Mouse (Mus musculus) heart, postnatal 0 days (tissue): ENCODE results near the gene Olfr521. TPM values are rescaled to one million over a fixed set of nuclear protein-coding genes. Genes with fewer than 3 reads are reported as not detected.

Experiments used
- ATAC-seq: fragments of 200-750 bp; cut with Nextera tagmentation; 2 replicates; pipeline ENCODE4 v1.8.0; 2017; ENCODE audit warnings: low read depth, moderate number of reproducible peaks, moderate library complexity; ENCODE audit not compliant: insufficient read depth
- DNase-seq: peaks from one replicate; pipeline ENCODE4 v3.0.0-alpha.2; 2016; ENCODE audit warnings: low spot score
- H3K27ac ChIP-seq: fragments of 300-500 bp; sonication (generic); 2 replicates; pipeline ENCODE4 v1.5.1; 2014; ENCODE audit warnings: low read depth, mild to moderate bottlenecking
- H3K27me3 ChIP-seq: fragments of 300-500 bp; sonication (generic); 2 replicates; pipeline ENCODE4 v1.6.1; 2014; ENCODE audit warnings: low read length, mixed read lengths; ENCODE audit not compliant: control insufficient read depth, insufficient read depth
- H3K36me3 ChIP-seq: fragments of 300-500 bp; sonication (generic); replicated peaks from 2 replicates; pipeline ENCODE4 v1.6.1; 2014; ENCODE audit warnings: low read length, mixed read lengths; ENCODE audit not compliant: control insufficient read depth, insufficient read depth
- H3K4me1 ChIP-seq: fragments of 300-500 bp; sonication (generic); 2 replicates; pipeline ENCODE4 v1.6.1; 2014; ENCODE audit warnings: antibody characterized with exemption; ENCODE audit not compliant: control insufficient read depth, insufficient read depth
- H3K4me2 ChIP-seq: fragments of 300-500 bp; sonication (generic); 2 replicates; pipeline ENCODE4 v1.6.1; 2014; ENCODE audit warnings: low read depth, mild to moderate bottlenecking, low read length, moderate library complexity
- H3K4me3 ChIP-seq: fragments of 300-500 bp; sonication (generic); 2 replicates; pipeline ENCODE4 v1.5.1; 2014; ENCODE audit warnings: low read depth, low read length
- H3K9ac ChIP-seq: fragments of 300-500 bp; sonication (generic); replicated peaks from 2 replicates; pipeline ENCODE4 v1.6.1; 2014; ENCODE audit warnings: low read depth, low read length, mixed read lengths
- H3K9me3 ChIP-seq: fragments of 300-500 bp; sonication (generic); replicated peaks from 2 replicates; pipeline ENCODE4 v1.6.1; 2016; ENCODE audit warnings: low read length; ENCODE audit not compliant: control insufficient read depth
- CTCF ChIP-seq: IDR thresholded peaks from 2 replicates; pipeline ENCODE4 v1.5.1; 2016; ENCODE audit warnings: antibody characterized with exemption, control low read depth, low read depth
- EP300 ChIP-seq: IDR thresholded peaks from 2 replicates; pipeline ENCODE4 v1.6.1; 2016; ENCODE audit warnings: antibody characterized with exemption, low read depth
- WGBS: fragments of 180-500 bp; shearing (Covaris S2); extraction: QIAGEN DNeasy Blood & Tissue Kit; methylation state at CpG from one replicate; pipeline ENCODE4 v1.1.7; 2014; 5-methylcytosine and 5-hydroxymethylcytosine counted together
- polyA plus RNA-seq: library from polyadenylated mRNA; unstranded; fragments of >200 nt; fragmentation: Nextera tagmentation; extraction: Ambion mirVana; gene quantifications from 2 replicates; pipeline ENCODE4 v1.2.1, GENCODE M21; 2015
- total RNA-seq: library from RNA; depleted of rRNA; stranded (reverse); fragments of >200 nt; gene quantifications from 2 replicates; pipeline ENCODE4 v1.2.3, GENCODE M21; 2014; ENCODE audit warnings: low replicate concordance

The Olfr521 gene
- total and polyA plus RNA-seq, 2 experiments from 2014 or later, result not detected

GRCm38 (mm10) chr7:99781385-99781784 is 18.1 kb downstream of the Olfr521 start:
- 54% methylated on average over 5 of the region's 5 CpGs for WGBS
- no peak for TF ChIP-seq CTCF
- no peak for TF ChIP-seq EP300

GRCm38 (mm10) chr7:99781916-99782315 is 18.6 kb downstream of the Olfr521 start:
- ATAC-seq (no peak), DNase-seq (no peak)
- 66% methylated on average over 2 of the region's 2 CpGs for WGBS
- no peak overlapping the region for H3K4me3 ChIP-seq
- H3K4me1 ChIP-seq, result no peaks in the 10 kb centered on the region
- no peaks in the 10 kb centered on the region for H3K27me3 ChIP-seq
- H3K27ac ChIP-seq, result no peak overlapping the region
- no peak overlapping the region for H3K9ac ChIP-seq
- H3K9me3 ChIP-seq, result no peaks in the 10 kb centered on the region
- H3K4me2 ChIP-seq, result no peak overlapping the region
- no peaks in the 10 kb centered on the region for H3K36me3 ChIP-seq
- no peak for TF ChIP-seq EP300
- TF ChIP-seq CTCF, result no peak

More at GRCm38 (mm10) chr7:99781385-99781784, 18.1 kb downstream of the Olfr521 start:
- DNase-seq (no peak), ATAC-seq (no peak)
- Histone ChIP-seq H3K27ac (no peak overlapping the region), H3K4me2 (no peak overlapping the region), H3K27me3 (no peaks in the 10 kb centered on the region), H3K4me1 (no peaks in the 10 kb centered on the region), H3K36me3 (no peaks in the 10 kb centered on the region), H3K9me3 (no peaks in the 10 kb centered on the region), H3K4me3 (no peak overlapping the region), H3K9ac (no peak overlapping the region)

- ATAC-seq (no peak), DNase-seq (no peak)
- H3K4me1 ChIP-seq, result no peaks in the 10 kb centered on the region
- H3K9ac ChIP-seq, result no peak overlapping the region
- H3K4me2 ChIP-seq, result no peak overlapping the region
- no peak overlapping the region for H3K4me3 ChIP-seq
- no peak overlapping the region for H3K27ac ChIP-seq
- H3K36me3 ChIP-seq, result no peaks in the 10 kb centered on the region
- WGBS, result 84% methylated on average over 7 of the region's 7 CpGs
- no peaks in the 10 kb centered on the region for H3K27me3 ChIP-seq
- H3K9me3 ChIP-seq, result no peaks in the 10 kb centered on the region
- no peak for TF ChIP-seq CTCF
- no peak for TF ChIP-seq EP300
Measured at GRCm38 (mm10) chr7:99783421-99783820, 20.1 kb downstream of the Olfr521 start.

GRCm38 (mm10) chr7:99785553-99785952 is 22.2 kb downstream of the Olfr521 start:
- WGBS, result 72% methylated on average over 3 of the region's 3 CpGs
- Histone ChIP-seq H3K9ac (no peak overlapping the region), H3K4me3 (no peak overlapping the region), H3K4me1 (no peaks in the 10 kb centered on the region), H3K36me3 (no peaks in the 10 kb centered on the region), H3K9me3 (no peaks in the 10 kb centered on the region), H3K27me3 (no peaks in the 10 kb centered on the region), H3K4me2 (no peak overlapping the region), H3K27ac (no peak overlapping the region)
- ATAC-seq, result no peak
- TF ChIP-seq CTCF, result no peak
- TF ChIP-seq EP300, result no peak
- no peak for DNase-seq

GRCm38 (mm10) chr7:99786774-99787173 is 23.5 kb downstream of the Olfr521 start:
- Histone ChIP-seq H3K27ac (no peak overlapping the region), H3K4me3 (no peak overlapping the region), H3K4me1 (no peaks in the 10 kb centered on the region), H3K4me2 (no peak overlapping the region), H3K9ac (no peak overlapping the region), H3K27me3 (no peaks in the 10 kb centered on the region), H3K9me3 (no peaks in the 10 kb centered on the region), H3K36me3 (no peaks in the 10 kb centered on the region)
- 86% methylated on average over 3 of the region's 3 CpGs for WGBS
- ATAC-seq, result no peak
- DNase-seq, result no peak
- no peak for TF ChIP-seq CTCF
- TF ChIP-seq EP300, result no peak

GRCm38 (mm10) chr7:99787935-99788334 is 24.6 kb downstream of the Olfr521 start:
- no peaks in the 10 kb centered on the region for H3K36me3 ChIP-seq
- H3K4me2 ChIP-seq, result no peak overlapping the region
- no peak for ATAC-seq
- TF ChIP-seq CTCF, result no peak
- TF ChIP-seq EP300, result no peak
- WGBS, result 58% methylated on average over 2 of the region's 2 CpGs
- no peaks in the 10 kb centered on the region for H3K9me3 ChIP-seq
- no peak for DNase-seq
- no peaks in the 10 kb centered on the region for H3K4me1 ChIP-seq
- no peaks in the 10 kb centered on the region for H3K27me3 ChIP-seq
- H3K9ac ChIP-seq, result no peak overlapping the region
- H3K4me3 ChIP-seq, result no peak overlapping the region
- no peak overlapping the region for H3K27ac ChIP-seq
